Mouse (Mus musculus): Measurements from ENCODE around the gene Supt16. TPM values are rescaled to one million over a fixed set of nuclear protein-coding genes. Genes with fewer than 3 reads are reported as not detected.

Gene Supt16
- total RNA-seq (2015; ENCODE audit: low replicate concordance) (30.0 and 32.0 TPM in 2 replicates), total RNA-seq (2017; ENCODE audit: low replicate concordance) (76.2 and 103 TPM in 2 replicates)

- ATAC-seq (replicated peaks; ENCODE audit: low FRiP score, poor library complexity, severe bottlenecking), result peak; percentile 85
Observed at GRCm38 (mm10) chr14:52197156-52197878, at the start of gene Supt16. Supt16 (minus strand) TSS chr14:52197416.

GRCm38 (mm10) chr14:52246129-52246528, 48.9 kb upstream of the Supt16 start:
- no peak for ATAC-seq (replicated peaks; ENCODE audit: low FRiP score, poor library complexity, severe bottlenecking)

- ATAC-seq (replicated peaks; ENCODE audit: low FRiP score, poor library complexity, severe bottlenecking), result peak; percentile 57
Observed at GRCm38 (mm10) chr14:52244690-52245042, 47.5 kb upstream of the Supt16 start.

DNA sequence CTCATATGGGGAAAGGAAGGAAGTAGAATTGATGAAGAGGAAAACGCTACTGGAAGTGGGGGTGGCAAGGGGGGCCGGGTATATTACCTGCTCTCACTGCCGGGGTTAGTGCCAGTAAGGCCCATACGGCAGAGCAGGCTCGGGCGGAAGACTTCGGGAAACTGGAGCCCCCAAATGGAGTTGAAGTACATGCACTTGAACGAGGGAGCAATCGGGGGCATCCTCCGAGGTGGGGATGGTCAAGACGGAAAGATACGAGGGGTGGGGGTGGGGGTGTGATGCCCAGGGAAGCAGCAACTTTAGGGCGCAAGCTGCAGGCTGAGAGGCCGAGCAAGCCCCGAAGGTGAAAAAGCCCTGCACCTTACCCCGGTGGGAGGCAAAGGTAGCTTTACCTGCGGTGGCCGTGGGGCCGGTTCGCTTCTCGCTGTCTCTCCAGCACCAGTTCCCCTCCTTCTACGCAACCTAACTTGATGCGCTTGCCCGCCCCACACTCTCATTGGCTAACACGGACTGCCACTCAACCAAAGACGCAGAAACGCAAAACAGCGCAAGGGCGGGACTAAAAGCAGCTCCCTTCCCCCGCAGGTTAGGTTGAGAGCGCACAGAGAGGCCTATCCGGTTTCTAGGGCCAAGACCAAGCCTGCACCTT, 46.9 kb upstream of the Supt16 start:
- ATAC-seq (replicated peaks; ENCODE audit: low FRiP score, poor library complexity, severe bottlenecking), result peak; percentile 99

GRCm38 (mm10) chr14:52236216-52236615, 39.0 kb upstream of the Supt16 start:
- no peak for ATAC-seq (replicated peaks; ENCODE audit: low FRiP score, poor library complexity, severe bottlenecking)

- no peak for ATAC-seq (replicated peaks; ENCODE audit: low FRiP score, poor library complexity, severe bottlenecking)
Observed at GRCm38 (mm10) chr14:52235165-52235564, 37.9 kb upstream of the Supt16 start.

GRCm38 (mm10) chr14:52232249-52232648, 35.0 kb upstream of the Supt16 start:
- no peak for ATAC-seq (replicated peaks; ENCODE audit: low FRiP score, poor library complexity, severe bottlenecking)

- ATAC-seq (replicated peaks; ENCODE audit: low FRiP score, poor library complexity, severe bottlenecking), result no peak
Observed at GRCm38 (mm10) chr14:52225972-52226371, 28.8 kb upstream of the Supt16 start.

GRCm38 (mm10) chr14:52217261-52217660, 20.0 kb upstream of the Supt16 start:
- ATAC-seq (replicated peaks; ENCODE audit: low FRiP score, poor library complexity, severe bottlenecking), result 0 out of 2 replicates have a peak, but pooled peaks have one; percentile 55

DNA sequence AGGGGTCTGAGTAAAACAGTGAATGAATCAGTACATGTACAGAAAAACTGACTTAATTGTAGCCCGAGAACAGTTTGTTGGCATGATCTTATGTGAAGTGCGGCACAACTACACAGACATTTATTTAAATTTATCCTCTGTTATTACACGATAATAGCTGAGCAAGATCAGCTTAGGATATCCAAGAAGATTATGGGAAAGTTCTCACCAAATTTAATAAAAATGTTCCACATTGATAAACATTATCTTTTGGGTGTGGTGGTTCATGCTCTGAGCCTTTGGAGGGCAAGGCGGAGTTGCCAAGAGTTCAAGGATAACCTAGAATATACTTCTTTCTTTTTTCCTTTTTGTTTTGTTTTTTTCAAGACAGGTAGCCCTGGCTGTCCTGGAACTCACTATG, 2.2 kb upstream of the Supt16 start:
- ATAC-seq (replicated peaks; ENCODE audit: low FRiP score, poor library complexity, severe bottlenecking), result no peak

DNA sequence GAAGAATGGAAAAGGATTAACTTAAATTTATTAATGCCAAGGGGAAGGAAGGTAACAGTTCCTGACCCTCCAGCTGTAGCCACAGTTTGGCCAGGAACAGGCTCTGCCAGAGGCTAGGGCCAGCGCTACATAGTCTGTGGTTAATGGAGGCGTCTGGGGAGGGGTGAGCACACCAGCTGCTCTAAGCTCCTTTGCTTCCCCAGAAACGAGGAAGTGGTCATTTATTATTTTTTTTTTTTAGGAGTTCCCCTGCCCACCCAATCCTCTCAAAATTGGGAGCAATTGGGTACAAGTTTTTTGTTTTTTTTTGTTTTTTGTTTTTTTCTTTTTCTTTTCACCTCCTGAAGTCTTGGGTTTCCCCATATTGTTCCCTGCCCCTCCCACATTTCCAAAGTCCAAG, 925 bp upstream of the Supt16 start:
- no peak for ATAC-seq (replicated peaks; ENCODE audit: low FRiP score, poor library complexity, severe bottlenecking)

DNA sequence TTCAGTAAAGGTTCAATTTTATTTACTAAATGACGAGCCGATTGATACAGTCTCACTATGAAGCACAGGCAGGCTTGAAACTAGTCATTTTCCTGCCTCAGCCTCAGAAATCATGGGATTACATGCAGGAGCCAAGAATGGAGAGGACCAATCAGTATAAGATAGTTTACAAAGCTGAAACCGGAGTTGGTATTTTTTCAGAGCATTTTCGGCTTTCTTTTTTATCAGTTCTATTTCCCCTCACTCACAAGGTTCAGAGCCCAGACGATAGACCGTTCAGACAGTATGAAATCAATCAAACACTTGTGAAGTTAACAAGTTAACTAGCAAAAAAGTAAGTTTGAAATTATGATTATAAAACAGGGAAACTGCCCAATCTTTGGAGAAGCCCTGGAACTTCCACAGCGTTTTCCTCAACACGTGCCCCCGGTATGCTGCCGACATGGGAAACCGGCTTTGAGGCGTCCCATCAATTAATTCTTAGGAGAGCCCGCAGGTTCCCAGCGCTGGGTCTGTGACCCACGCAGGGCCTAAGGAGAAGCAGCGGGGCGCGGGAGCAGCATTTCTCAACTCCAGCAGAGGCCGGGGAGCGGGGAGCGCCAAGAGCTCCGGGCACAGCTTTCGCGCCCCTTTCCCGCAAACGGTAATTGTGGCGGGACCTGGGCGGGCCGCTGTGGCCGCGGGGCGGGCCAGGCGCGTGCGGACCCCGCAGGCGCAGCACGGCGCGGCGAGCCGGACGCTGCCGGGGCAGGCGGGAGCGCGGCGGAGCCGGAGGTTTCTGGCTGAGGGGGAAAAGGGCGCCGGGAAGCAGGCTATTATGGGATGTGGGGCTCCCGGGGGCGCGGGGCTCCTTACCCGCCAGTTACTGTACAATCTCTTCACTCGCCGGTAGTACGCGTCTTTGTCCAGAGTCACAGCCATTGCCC, 723 bp downstream of the Supt16 start:
- ATAC-seq (replicated peaks; ENCODE audit: low FRiP score, poor library complexity, severe bottlenecking), result peak; percentile 14; the same call in 1 of the 2 replicates

GRCm38 (mm10) chr14:52195691-52196090, 1.5 kb downstream of the Supt16 start:
- ATAC-seq (replicated peaks; ENCODE audit: low FRiP score, poor library complexity, severe bottlenecking), result peak; percentile 64

GRCm38 (mm10) chr14:52190740-52191359, 6.4 kb downstream of the Supt16 start:
- peak; percentile 93 for ATAC-seq (replicated peaks; ENCODE audit: low FRiP score, poor library complexity, severe bottlenecking)

- ATAC-seq (replicated peaks; ENCODE audit: low FRiP score, poor library complexity, severe bottlenecking), result no peak
Observed at GRCm38 (mm10) chr14:52189519-52189918, 7.7 kb downstream of the Supt16 start.

- no peak for ATAC-seq (replicated peaks; ENCODE audit: low FRiP score, poor library complexity, severe bottlenecking)
Observed at GRCm38 (mm10) chr14:52188788-52189187, 8.4 kb downstream of the Supt16 start.

GRCm38 (mm10) chr14:52166571-52166970, 30.6 kb downstream of the Supt16 start:
- ATAC-seq (replicated peaks; ENCODE audit: low FRiP score, poor library complexity, severe bottlenecking), result no peak

DNA sequence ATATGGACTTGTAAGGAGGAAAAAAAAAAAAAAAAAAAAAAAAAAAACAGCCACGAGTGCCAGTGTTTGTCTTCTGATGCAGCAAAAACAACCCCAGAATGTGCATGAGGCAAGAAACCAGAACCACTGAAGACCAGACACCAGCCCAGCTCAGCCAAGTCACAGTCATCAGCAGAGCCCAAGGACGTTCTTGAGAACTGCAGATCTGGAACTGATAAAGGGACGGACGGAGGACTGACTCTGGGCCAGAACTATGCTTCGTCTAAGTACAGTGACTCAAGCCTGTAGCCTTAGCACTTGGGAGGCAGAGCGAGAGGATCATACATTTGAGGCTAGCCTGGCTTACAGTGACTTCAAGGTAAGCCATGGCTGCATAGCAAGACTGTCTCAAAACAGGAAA, 36.3 kb downstream of the Supt16 start:
- ATAC-seq (replicated peaks; ENCODE audit: low FRiP score, poor library complexity, severe bottlenecking), result no peak

DNA sequence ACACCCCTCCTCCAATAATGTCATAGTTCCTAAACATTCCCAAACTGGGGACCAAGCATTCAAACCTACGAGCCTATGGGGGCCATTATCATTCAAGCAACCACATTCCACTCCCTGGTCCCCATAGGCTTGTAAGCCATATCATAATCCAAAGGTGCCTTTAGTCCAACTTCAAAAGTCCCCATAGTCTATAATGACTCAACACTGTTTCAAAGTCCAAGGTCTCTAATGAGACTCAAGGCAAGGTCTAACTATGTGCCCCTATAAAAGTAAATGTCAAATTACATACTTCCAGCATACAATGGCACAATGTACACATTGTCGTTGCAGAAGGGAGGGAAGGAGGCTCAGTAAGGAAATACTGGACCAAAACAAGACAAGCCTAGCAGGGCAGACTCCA, 42.2 kb downstream of the Supt16 start:
- ATAC-seq (replicated peaks; ENCODE audit: low FRiP score, poor library complexity, severe bottlenecking), result no peak

- no peak for ATAC-seq (replicated peaks; ENCODE audit: low FRiP score, poor library complexity, severe bottlenecking)
Observed at GRCm38 (mm10) chr14:52152613-52153012, 44.6 kb downstream of the Supt16 start.
